Mouse (Mus musculus) frontal cortex, postnatal 36 days (tissue): ENCODE data around the gene Smarcc2.
A peak's percentile ranks its signal among the peaks of the same experiment; 100 is the strongest.

Experiments used
- DNase-seq, 2 experiments: peaks; one replicate each; pipeline ENCODE4 v3.0.0; 2022; ENCODE audit warnings: low spot score in 2 of 2

Smarcc2 gene

DNA sequence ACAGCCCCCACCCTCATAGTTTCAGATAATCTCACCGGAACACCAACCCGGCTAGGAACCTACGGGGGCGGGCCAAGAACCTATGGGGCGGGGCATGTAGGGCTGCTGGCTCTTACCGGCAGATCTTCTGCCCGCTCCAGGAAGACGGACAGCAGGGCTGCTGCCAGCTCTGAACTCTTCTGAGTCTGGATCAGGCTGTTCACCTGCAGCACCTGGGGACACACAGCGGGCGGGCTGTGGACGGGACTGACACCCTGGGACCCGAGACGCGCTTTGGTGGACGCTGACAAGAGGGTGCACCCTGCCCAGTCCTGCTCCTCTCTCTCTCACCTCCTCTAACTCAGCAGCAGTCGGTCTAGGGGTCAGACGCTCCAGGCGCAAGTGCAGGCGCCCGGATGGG, 57.0 kb downstream of the Smarcc2 start:
- DNase-seq: no peak

DNA sequence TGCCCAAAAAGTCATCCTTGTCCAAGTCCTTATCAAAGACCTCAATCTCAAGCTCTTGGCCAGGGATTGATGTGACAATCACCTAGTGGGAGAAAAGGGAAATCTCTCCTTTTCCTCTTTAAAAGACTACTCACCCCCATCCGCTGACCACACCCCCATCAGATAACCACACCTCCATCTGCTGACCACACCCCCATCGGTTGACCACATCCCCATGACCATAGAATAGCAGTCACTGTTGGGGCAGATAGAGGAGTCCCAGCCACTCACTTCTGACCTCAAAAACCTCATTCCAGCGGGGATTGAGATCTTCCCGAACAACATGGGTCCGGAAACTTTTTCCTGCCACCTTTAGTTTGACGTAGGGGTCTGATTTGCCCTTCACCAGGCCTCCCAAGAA, 57.6 kb downstream of the Smarcc2 start:
- no peak for DNase-seq

DNA sequence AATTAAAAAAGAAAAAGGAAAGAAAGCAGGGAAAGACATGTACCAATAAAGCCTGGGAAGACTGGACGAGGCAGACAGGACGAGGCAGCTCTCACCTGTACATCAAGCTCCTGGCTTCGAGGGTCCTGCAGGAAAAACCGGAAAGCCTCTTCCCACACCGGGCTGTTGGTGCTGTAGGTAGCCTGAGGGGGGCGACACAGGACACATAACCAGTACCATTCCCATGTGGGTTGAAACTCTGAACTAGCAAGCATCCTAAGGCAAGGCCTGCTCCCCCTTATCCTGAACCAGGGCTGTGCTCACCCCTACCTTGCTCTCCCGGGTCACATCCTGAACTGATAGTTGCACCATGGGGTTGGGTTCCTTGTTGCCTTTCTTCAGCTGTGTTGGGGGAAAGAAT, 59.8 kb downstream of the Smarcc2 start:
- peak; percentile 29 to 48 for DNase-seq

DNA sequence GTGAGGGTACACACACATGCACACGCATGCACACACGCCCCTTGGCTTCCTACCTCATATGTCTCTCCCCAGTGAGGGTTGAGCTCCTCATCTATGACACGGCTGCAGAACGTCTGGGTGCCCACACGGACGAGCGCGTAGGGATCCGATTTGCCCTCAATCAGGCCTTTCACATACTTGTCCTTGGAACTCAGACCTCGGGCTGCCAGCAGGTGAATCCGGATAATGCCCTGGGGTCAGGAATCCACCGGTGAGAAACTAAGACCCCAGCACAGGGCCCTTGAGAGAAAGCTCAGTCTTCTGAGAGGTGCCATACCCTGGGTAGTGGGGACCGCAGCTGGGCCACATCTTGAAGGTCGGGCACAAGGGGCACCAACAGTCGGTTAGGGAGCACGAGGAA, 61.5 kb downstream of the Smarcc2 start:
- no peak for DNase-seq

DNA sequence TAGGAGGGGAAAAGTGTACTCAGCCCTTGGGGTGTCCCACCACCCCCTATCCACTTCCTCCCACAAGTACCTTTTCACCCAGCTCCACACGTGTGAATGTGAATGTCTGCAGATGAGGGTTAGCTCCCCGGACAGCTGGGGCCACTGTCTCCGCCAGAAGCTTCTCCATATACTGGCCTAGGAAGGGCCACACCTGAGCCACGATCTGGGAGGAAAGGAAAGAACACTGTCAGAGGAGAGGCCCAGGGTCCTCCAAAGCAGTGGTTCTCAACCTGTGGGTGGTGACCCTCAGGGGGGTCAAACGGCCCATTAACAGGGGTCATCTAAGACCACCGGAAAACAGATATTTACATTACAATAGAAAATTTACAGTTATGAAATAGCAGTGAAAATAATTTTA, 63.3 kb downstream of the Smarcc2 start:
- no peak for DNase-seq

DNA sequence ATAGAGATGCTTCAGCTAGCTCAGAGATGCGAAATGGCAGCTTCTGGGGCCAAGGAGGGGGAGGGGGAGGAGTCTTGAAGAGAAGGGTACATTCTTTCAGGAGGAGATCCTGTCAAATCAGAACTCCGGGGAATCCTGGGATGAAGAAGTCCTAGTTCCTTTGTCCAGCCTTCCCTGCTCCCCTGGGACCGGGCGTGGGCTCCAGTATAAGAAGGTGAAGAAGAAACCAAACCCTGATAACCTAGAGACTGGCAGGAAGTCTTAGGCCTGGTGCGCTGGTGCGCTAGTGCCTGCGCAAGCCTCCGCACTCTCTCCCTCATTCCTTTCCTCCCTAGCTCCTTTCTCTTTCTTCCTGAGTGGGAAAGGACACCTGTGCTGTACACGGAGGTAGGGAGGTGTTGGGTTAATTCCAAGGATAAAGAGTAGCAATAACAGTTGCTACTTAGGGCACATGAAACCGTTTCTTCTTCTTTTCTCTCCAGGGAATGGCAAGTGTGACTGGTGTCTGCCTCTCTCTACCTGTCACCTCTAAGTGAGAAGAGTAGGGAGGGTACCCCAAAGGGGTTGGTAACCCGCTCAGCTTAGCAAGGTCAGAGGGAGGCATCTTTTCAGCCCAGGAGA, 65.2 kb downstream of the Smarcc2 start:
- DNase-seq: no peak

DNA sequence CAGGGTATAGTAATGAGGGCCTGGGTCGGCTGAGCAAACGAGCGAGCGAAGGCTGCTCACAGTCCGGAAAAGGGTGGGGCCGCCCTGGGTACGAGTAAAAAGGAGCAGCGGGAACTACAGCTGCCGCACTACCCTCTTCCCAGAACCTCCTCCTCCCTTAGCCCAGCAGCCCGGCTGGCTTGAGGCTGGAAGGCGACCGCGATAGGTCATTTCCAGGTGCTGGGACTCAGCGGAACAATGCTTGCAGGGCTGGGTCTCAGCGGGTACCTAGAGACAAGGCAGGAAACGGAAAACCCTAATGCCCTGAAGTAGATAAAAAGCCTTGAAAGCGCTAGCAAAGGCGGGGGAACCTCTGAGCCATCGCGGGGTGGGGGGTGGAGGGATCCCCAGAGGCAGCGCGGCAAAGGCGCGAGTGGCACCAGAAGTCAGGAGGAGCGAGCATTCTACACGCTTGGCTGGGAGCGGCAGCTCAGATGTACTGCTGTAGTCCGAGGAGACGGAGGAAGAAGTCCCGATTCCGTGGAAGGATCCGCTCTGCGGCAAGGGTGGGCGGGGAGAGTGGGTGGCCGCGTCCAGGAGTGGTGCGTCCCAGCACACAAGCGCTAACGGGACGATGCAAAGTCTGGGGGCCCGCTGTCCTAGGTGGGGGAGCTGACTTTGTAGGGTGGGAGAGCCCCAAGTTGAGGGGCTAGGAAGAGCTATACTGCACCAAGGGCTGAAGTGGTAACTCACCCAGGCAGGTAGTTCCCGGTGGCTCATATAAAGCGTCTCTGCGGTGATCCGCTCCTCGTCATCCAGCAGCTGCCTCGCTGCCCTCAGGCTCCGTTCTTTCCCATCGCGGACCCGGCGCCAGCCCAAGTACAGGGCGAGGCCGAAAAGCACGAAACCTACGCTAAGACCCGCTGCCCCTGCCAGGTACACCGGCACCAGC, 65.9 kb downstream of the Smarcc2 start:
- peak; percentile 37 to 47 for DNase-seq

DNA sequence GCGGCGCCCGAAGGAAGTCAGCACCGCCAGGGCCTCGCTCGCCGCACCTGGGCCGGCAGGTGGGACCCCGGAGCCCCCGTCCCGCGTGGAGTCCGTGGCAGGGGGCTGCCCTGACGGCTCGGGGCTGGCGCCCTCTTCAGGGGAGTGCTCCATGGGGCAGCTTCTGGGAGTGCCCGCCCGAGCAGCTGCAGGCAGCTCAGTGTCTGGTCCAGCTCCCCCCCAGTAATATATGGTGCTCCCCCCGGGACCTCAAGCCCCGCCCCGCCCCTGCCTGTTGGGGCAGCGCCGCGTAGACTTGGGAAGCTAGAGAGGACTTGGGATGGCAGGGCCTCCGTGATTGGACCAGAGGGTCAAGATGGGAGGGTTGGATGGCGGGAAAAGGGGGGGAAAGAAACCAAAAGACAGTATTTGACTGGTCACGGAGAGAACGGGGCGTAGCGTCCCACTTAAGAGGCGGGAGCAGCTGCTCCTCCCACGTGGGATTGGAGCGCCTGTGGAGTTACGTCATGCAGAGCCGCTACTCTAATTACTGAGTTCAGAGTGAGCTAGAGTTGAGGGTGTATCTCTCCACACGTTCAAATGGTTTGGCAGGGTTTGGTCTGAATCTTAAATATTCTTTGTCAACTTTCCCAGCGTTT, 66.7 kb downstream of the Smarcc2 start, which contains the start of gene Esyt1:
Gene Esyt1, minus strand, starts transcription at position 201 of the 638 bp plus-strand sequence.
- DNase-seq: peak; percentile 80 to 90

DNA sequence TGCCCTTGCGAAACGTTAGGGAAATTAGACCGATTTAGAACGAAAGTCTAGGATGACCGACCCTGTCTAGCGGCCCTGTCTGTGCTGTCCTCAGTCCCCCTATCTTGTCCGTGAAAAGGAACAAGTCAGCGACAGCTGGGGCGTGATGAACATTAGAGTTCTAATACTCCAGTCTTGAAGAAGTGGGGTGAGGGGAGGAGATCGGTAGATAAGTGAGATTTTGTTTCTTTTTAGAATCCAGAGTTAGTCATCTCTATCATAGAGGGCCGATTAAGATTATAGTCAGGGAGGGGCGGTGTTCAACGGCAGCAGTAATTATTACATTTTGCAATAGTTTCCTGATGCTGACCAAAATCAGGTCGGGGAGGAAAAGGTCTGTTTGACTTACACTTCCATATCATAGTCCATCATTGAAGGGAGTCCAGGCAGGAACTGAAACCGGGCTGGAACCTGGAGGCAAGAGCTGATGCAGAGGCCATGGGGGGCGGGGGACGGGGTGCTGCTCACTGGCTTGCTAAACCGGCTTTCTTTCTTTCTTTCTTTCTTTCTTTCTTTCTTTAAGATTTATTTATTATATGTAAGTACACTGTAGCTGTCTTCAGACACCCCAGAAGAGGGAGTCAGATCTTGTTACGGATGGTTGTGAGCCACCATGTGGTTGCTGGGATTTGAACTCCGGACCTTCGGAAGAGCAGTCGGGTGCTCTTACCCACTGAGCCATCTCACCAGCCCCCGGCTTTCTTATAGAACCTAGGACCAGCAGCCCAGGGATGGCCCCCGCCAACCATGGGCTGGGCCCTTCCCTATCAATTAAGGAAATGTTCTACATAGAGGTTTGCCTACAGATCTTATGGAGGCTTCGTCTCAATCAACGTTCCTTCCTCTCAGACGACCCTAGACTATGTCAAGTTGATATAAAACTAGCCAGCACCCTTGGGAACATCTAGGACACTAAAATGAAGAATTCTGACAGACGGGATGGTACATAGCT, 67.6 kb downstream of the Smarcc2 start:
- DNase-seq: no peak

DNA sequence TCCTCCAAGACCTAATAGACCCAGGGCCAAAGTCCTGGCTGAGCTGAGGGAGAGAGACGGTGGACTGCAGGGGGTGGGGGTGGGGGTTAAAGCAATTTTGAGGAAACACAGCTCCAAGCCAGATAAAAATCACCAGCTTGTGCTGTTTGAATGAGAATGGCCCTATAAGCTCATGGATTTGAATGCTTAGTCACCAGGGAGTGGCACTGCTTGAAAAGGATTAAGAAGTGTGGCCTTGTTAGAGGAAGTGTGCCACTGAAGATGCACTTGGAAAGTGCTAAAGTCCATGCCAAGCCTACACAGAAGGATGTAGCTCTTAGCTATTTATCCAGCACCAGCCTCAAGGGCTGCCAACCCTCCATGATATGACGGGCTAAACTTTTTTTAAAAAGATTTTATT, 76.2 kb downstream of the Smarcc2 start:
- DNase-seq: no peak

DNA sequence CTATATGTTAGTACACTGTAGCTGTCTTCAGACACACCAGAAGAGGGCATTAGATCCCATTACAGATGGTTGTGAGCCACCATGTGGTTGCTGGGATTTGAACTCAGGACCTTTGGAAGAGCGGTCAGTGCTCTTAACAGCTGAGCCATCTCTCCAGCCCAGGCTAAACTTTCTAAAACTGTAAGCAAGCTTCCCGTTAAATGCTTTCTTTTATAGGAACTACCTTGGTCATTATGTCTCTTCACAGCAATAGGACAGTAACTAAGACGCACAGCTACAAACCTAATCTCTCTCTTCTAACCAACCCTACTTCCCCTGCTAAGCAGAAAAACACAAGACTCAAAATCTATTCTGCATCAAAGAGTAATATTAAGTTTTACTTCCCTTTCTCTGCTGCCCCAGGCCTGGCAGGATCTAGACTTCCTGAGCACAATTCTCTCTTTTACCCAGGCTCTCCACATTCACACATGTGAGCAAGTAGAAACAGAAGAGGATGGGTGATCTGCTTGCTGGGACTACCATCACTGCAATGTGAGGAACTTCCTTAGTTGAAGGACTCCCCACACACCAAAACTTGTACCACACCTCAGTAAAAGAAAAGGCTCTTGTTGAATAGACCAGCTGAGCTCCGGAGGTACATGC, 76.7 kb downstream of the Smarcc2 start:
- no peak for DNase-seq

DNA sequence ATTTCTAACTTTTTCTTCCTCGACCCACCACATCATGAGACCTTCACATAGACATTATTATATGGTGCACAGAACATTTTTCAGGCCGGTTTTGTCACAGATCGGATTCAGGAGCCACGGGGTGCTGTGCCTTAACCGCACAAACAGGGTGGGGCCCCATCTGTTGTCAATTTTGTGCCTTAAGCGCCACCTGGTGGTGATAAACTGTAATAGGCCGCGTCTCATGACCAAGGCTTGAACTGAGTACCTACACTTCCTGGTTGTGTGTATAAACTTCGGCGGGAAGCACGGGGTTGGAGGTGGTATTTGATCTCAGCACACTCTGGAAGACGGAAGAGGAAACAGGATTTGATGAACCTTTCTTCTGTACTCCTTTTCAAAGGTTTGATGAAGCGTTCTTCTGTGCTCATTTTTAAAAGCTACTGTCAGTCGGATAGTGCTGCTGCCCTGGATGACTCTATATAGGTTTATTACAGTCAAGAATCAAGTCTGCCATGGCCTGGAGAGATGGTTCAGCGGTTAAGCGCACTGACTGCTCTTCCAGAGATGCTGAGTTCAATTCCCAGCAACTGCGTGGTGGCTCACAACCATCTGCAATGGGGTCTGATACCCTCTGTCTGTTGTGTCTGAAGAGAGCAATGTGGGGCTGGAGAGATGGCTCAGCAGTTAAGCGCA, 77.4 kb downstream of the Smarcc2 start:
- DNase-seq: peak; percentile 84 to 92

DNA sequence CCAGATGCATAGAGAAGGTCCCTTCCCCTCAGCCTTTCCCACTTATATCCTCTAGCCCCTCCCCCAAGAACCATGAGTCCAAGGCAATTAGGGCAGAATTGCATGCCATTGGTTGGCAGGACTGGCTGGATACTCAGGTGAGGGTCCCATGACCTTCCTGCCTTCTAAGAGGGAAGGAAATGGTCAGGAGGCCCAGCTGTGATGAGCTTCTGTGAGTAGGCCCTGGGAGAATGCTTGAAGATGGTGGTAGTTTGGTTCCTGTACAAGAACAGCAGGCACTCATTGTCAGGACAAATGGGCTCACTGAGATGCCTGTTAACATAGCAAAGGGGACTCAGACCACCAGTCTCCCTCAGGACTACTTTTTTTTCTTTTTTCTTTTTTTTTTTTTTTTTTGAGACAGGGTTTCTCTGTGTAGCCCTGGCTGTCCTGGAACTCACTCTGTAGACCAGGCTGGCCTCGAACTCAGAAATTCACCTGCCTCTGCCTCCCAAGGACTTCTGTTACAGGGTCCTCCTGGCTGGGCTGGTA, 79.4 kb downstream of the Smarcc2 start:
- DNase-seq: no peak
